21 mouse cellular contexts compared by ENCODE assay signal in genomic region chr9:60076396-60076795, GRCm38 (mm10).
DNase-seq lines count a peak whose midpoint lies in the region; ATAC-seq lines count a peak whose summit lies in the region.
"Had no signal": no experiment of that assay in that cellular context is flagged by ENCODE, and none has a peak within 500 bp of the region (broad histone marks: within the 10 kb centered on the region; RNA-seq: fewer than 3 reads in every experiment).

No protein-coding gene starts in this region.

- 60% methylated on average over 4 of the region's 4 CpGs for WGBS in embryonic facial prominence, embryonic 14.5 days
- 51% methylated on average over 4 of the region's 4 CpGs for WGBS in embryonic facial prominence, embryonic 10.5 days
- WGBS in lung, embryonic 16.5 days, result 44% methylated on average over 4 of the region's 4 CpGs

- no peaks in the 10 kb centered on the region for H3K27me3 ChIP-seq in embryonic facial prominence, embryonic 14.5 days (replicated peaks; ENCODE audit: control insufficient read depth, insufficient read depth, low read length)
- H3K27me3 ChIP-seq in embryonic facial prominence, embryonic 10.5 days (replicated peaks; ENCODE audit: low read depth, poor library complexity, severe bottlenecking), result no peaks in the 10 kb centered on the region
- H3K27me3 ChIP-seq in lung, embryonic 16.5 days (ENCODE audit: control insufficient read depth, insufficient read depth, low read depth, low read length), result no peaks in the 10 kb centered on the region
- H3K27me3 ChIP-seq: CH12.LX; heart, embryonic 15.5 days had no signal

- no peak overlapping the region for H3K9ac ChIP-seq in embryonic facial prominence, embryonic 14.5 days (ENCODE audit: low read depth, low read length)
- H3K9ac ChIP-seq in lung, embryonic 16.5 days (ENCODE audit: low read length), result no peak overlapping the region
- H3K9ac ChIP-seq: forebrain, embryonic 12.5 days; forebrain, postnatal 0 days; heart, embryonic 15.5 days had no signal

- no peaks in the 10 kb centered on the region for H3K9me3 ChIP-seq in embryonic facial prominence, embryonic 14.5 days (ENCODE audit: control insufficient read depth, low read length)
- H3K9me3 ChIP-seq in embryonic facial prominence, embryonic 10.5 days, result no peaks in the 10 kb centered on the region
- H3K9me3 ChIP-seq in lung, embryonic 16.5 days (ENCODE audit: control insufficient read depth, low read length), result no peaks in the 10 kb centered on the region
- H3K9me3 ChIP-seq: heart, embryonic 15.5 days had no signal

- peaks cover 9% of the 10 kb centered on the region; the same call in 1 of the 2 replicates for H3K4me1 ChIP-seq in embryonic facial prominence, embryonic 14.5 days (ENCODE audit: control insufficient read depth, insufficient read depth, low read length)
- H3K4me1 ChIP-seq in embryonic facial prominence, embryonic 10.5 days, result peaks cover 19% of the 10 kb centered on the region
- peaks cover 3% of the 10 kb centered on the region; the same call in 1 of the 2 replicates for H3K4me1 ChIP-seq in lung, embryonic 16.5 days (replicated peaks; ENCODE audit: control insufficient read depth, insufficient read depth, low read length)
- H3K4me1 ChIP-seq: heart, embryonic 15.5 days had no signal

- no peak overlapping the region for H3K4me2 ChIP-seq in embryonic facial prominence, embryonic 14.5 days (ENCODE audit: low read depth, low read length)
- no peak overlapping the region for H3K4me2 ChIP-seq in lung, embryonic 16.5 days (ENCODE audit: low read depth, low read length)
- H3K4me2 ChIP-seq: forebrain, embryonic 12.5 days; heart, embryonic 11.5 days; heart, embryonic 15.5 days had no signal

- DNase-seq in embryonic facial prominence, embryonic 14.5 days (ENCODE audit: low spot score), result peak; percentile 29
- no peak for DNase-seq in embryonic facial prominence, embryonic 10.5 days (ENCODE audit: low spot score)
- DNase-seq in lung, postnatal 25 days (ENCODE audit: low spot score), result no peak
- peak; percentile 5 for DNase-seq in R1 (ENCODE audit: low read depth, low spot score)
- peak; percentile 66 for DNase-seq in retina, embryonic 14.5 days (ENCODE audit: low spot score)
- no peak for DNase-seq in right cerebral cortex, postnatal 4 days
- DNase-seq: adrenal gland, postnatal 14 days; cerebellum, adult 2 months; cerebellum, postnatal 10 days; forebrain, postnatal 0 days; gastrocnemius, postnatal 14 days; heart, adult 2 months; heart, postnatal 14 days had no signal

- no peak overlapping the region for H3K4me3 ChIP-seq in embryonic facial prominence, embryonic 14.5 days (ENCODE audit: low read depth, low read length)
- no peak overlapping the region for H3K4me3 ChIP-seq in embryonic facial prominence, embryonic 10.5 days
- no peak overlapping the region for H3K4me3 ChIP-seq in lung, embryonic 16.5 days (ENCODE audit: low read length)
- H3K4me3 ChIP-seq: forebrain, embryonic 12.5 days; heart, adult 2 months; heart, embryonic 15.5 days had no signal

- H3K36me3 ChIP-seq in embryonic facial prominence, embryonic 14.5 days (ENCODE audit: control insufficient read depth, insufficient read depth, low read length), result no peaks in the 10 kb centered on the region
- no peaks in the 10 kb centered on the region for H3K36me3 ChIP-seq in embryonic facial prominence, embryonic 10.5 days (replicated peaks)
- no peaks in the 10 kb centered on the region for H3K36me3 ChIP-seq in lung, embryonic 16.5 days (ENCODE audit: control insufficient read depth, insufficient read depth, low read length)
- H3K36me3 ChIP-seq: forebrain, embryonic 12.5 days; heart, embryonic 15.5 days had no signal

- ATAC-seq in embryonic facial prominence, embryonic 14.5 days (ENCODE audit: low read depth), result no peak
- peak; percentile 12; the same call in 1 of the 2 replicates for ATAC-seq in lung, embryonic 16.5 days (ENCODE audit: low read depth)
- ATAC-seq: forebrain, postnatal 0 days; hindbrain, embryonic 16.5 days; inflammation-experienced regulatory T-cells, adult 6 months; intestine, postnatal 0 days had no signal

- H3K27ac ChIP-seq in embryonic facial prominence, embryonic 14.5 days (replicated peaks; ENCODE audit: low read depth, low read length), result no peak overlapping the region
- no peak overlapping the region for H3K27ac ChIP-seq in embryonic facial prominence, embryonic 10.5 days (replicated peaks)
- H3K27ac ChIP-seq in lung, embryonic 16.5 days (ENCODE audit: low read length), result no peak overlapping the region
- H3K27ac ChIP-seq: forebrain, embryonic 12.5 days; heart, adult 2 months; heart, embryonic 15.5 days had no signal

Comparison
In these comparisons a context has a peak if more than half of its experiments do, and no peak if none do; other contexts are left out.
1. DNase-seq: peak in embryonic facial prominence, embryonic 14.5 days (single experiment), R1 (single experiment) and retina, embryonic 14.5 days (single experiment); none in embryonic facial prominence, embryonic 10.5 days (single experiment), lung, postnatal 25 days (single experiment) and right cerebral cortex, postnatal 4 days (single experiment).